Mouse (Mus musculus) hindbrain, postnatal 0 days (tissue): ENCODE measurements around the gene Onecut3. TPM values are rescaled to one million over a fixed set of nuclear protein-coding genes. Genes with fewer than 3 reads are reported as not detected.

Experiments
- ATAC-seq: fragments of 200-750 bp; cut with Nextera tagmentation; 2 replicates; pipeline ENCODE4 v1.8.0; 2017; ENCODE audit warnings: mild to moderate bottlenecking, moderate TSS enrichment, moderate library complexity
- DNase-seq: peaks from one replicate; pipeline ENCODE4 v3.0.0-alpha.2; 2015; ENCODE audit warnings: low spot score
- H3K27ac ChIP-seq: fragments of 300-500 bp; sonication (generic); 2 replicates; pipeline ENCODE4 v1.5.1; 2014; ENCODE audit warnings: mild to moderate bottlenecking
- H3K27me3 ChIP-seq: fragments of 300-500 bp; sonication (generic); 2 replicates; pipeline ENCODE4 v1.6.1; 2014; ENCODE audit warnings: low read length, mixed read lengths; ENCODE audit not compliant: insufficient read depth
- H3K36me3 ChIP-seq: fragments of 300-500 bp; sonication (generic); 2 replicates; pipeline ENCODE4 v1.6.1; 2014; ENCODE audit warnings: low read length, mixed read lengths; ENCODE audit not compliant: insufficient read depth
- H3K4me1 ChIP-seq: fragments of 300-500 bp; sonication (generic); 2 replicates; pipeline ENCODE4 v1.6.1; 2014; ENCODE audit warnings: antibody characterized with exemption, low read length, mixed read lengths; ENCODE audit not compliant: insufficient read depth
- H3K4me2 ChIP-seq: fragments of 300-500 bp; sonication (generic); 2 replicates; pipeline ENCODE4 v1.6.1; 2014; ENCODE audit warnings: low read depth, mild to moderate bottlenecking, low read length, moderate library complexity, mixed read lengths
- H3K4me3 ChIP-seq: fragments of 300-500 bp; sonication (generic); 2 replicates; pipeline ENCODE4 v1.5.1; 2014; ENCODE audit warnings: low read length
- H3K9ac ChIP-seq: fragments of 300-500 bp; sonication (generic); replicated peaks from 2 replicates; pipeline ENCODE4 v1.6.1; 2014; ENCODE audit warnings: mild to moderate bottlenecking, low read length, moderate library complexity, mixed read lengths
- H3K9me3 ChIP-seq: fragments of 300-500 bp; sonication (generic); 2 replicates; pipeline ENCODE4 v1.6.1; 2016; ENCODE audit warnings: low read length, mixed read lengths
- CTCF ChIP-seq: IDR thresholded peaks from 2 replicates; pipeline ENCODE4 v1.5.1; 2016; ENCODE audit warnings: antibody characterized with exemption, control low read depth, low read depth
- WGBS: fragments of 180-500 bp; shearing (Covaris S2); extraction: QIAGEN DNeasy Blood & Tissue Kit; methylation state at CpG from one replicate; pipeline ENCODE4 v1.1.7; 2014; 5-methylcytosine and 5-hydroxymethylcytosine counted together
- polyA plus RNA-seq: library from polyadenylated mRNA; unstranded; fragments of >200 nt; fragmentation: Nextera tagmentation; extraction: Ambion mirVana; gene quantifications from 2 replicates; pipeline ENCODE4 v1.2.1, GENCODE M21; 2015
- total RNA-seq: library from RNA; depleted of rRNA; stranded (reverse); fragments of >200 nt; gene quantifications from 2 replicates; pipeline ENCODE4 v1.2.3, GENCODE M21; 2014; rRNA removed

Gene Onecut3
- total RNA-seq = 2.5 and 5.0 TPM in 2 replicates
- 0.57 and 0.74 TPM in 2 replicates for polyA plus RNA-seq

DNA sequence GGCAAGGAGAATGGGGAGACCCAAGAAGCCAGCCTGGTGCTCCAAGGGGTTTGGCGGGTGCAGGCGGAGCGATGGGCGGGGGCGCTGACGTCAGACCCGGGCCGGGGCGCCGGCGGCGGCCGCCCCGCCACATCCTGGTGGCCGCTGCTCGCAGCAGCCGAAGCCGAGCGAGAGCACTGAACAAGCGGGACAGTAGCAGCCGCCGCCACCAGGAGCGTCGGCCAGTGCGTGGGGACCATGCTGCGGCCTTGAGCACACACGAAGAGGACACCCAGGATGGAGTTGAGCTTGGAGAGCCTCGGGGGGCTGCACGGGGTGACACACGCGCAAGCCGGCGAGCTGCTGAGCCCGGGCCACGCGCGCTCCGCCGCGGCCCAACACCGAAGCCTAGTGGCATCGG lies at the start of gene Onecut3:
TSS of gene Onecut3 (plus strand) at position 104 of the 400 bp plus-strand sequence.
- ATAC-seq (peak; percentile 36), DNase-seq (peak; percentile 38)
- TF ChIP-seq CTCF = no peak; the same call in 1 of the 2 replicates
- WGBS = under 1% methylated on average over 40 of the region's 42 CpGs
- Histone ChIP-seq H3K4me3 (peak within 1 kb of the TSS; percentile 34), H3K27me3 (peaks cover 94% of the 10 kb centered on the region), H3K4me2 (peak within 1 kb of the TSS; percentile 56), H3K27ac (no peak within 1 kb of the TSS), H3K9me3 (no peaks in the 10 kb centered on the region), H3K9ac (peak within 1 kb of the TSS; percentile 17; the same call in 1 of the 2 replicates), H3K36me3 (no peaks in the 10 kb centered on the region), H3K4me1 (peaks cover 12% of the 10 kb centered on the region; the same call in 1 of the 2 replicates)

DNA sequence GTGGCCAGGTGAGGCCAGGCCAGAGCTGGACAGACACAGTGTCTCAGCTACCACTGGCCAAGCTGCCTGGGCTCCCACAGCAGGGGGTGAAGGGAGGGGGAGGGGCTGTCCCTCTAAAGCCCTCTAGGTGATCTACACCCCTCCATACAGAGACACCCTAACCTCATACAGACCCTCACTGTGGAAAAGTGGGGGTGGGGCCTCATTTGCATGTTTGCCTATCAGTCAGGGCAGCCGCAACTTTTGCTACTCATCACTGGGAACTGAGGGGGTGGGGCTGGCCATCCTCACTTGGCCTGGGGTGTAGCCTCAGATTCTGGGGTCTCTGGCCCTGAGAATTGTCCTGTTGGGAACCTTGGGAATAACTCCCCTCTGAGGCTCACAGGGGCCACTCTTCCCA lies 49.6 kb upstream of the Onecut3 start:
- H3K9ac ChIP-seq = no peak overlapping the region
- H3K4me2 ChIP-seq = no peak overlapping the region
- DNase-seq (no peak), ATAC-seq (no peak)
- WGBS = 24% methylated on average over 1 of the region's 1 CpGs
- TF ChIP-seq CTCF = no peak
- no peak overlapping the region for H3K4me3 ChIP-seq
- no peaks in the 10 kb centered on the region for H3K9me3 ChIP-seq
- H3K27me3 ChIP-seq = peaks cover 7% of the 10 kb centered on the region; the same call in 1 of the 2 replicates
- no peak overlapping the region for H3K27ac ChIP-seq
- no peaks in the 10 kb centered on the region for H3K4me1 ChIP-seq
- H3K36me3 ChIP-seq = no peaks in the 10 kb centered on the region

DNA sequence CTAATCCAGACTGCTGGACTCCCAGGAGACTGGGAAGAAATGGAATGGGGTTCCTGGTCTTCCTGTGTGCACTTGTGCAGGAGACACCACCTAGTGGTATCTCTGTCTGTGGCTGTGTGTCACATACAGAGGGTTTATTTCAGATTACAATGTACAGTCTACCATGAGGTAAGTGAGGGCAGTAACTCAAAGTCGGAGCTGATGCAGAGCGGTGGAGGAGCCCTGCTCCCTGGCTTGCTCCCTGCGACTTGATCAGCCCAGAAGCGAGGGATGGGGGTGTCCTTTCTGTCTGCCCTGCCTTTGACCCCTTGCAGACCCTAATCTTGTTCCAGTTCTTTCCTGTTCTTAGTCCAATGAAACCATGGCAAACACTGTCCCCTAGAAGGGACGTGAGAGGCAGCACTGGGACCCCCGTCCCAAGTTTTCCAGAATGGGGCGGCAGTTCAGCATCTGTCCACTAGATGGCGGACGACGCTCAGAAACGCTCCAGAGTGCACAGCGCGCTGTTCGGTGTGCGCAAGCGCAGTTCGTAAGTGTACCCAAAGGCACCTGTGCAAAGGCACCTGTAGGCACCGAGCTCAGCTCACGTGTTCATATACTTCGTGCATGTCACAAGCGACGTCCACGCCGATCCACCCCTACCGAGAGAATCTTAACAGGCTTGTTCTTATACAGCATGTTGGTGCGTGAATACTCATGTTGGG lies 48.6 kb upstream of the Onecut3 start:
- Histone ChIP-seq H3K9me3 (no peaks in the 10 kb centered on the region), H3K4me3 (no peak overlapping the region), H3K36me3 (no peaks in the 10 kb centered on the region), H3K27ac (no peak overlapping the region), H3K4me1 (no peaks in the 10 kb centered on the region), H3K9ac (no peak overlapping the region), H3K4me2 (peak overlapping the region; percentile 25; the same call in 1 of the 2 replicates), H3K27me3 (peaks cover 7% of the 10 kb centered on the region; the same call in 1 of the 2 replicates)
- ATAC-seq (peak; percentile 89), DNase-seq (peak; percentile 92)
- peak; percentile 99 for TF ChIP-seq CTCF
- 7% methylated on average over 26 of the region's 26 CpGs for WGBS

DNA sequence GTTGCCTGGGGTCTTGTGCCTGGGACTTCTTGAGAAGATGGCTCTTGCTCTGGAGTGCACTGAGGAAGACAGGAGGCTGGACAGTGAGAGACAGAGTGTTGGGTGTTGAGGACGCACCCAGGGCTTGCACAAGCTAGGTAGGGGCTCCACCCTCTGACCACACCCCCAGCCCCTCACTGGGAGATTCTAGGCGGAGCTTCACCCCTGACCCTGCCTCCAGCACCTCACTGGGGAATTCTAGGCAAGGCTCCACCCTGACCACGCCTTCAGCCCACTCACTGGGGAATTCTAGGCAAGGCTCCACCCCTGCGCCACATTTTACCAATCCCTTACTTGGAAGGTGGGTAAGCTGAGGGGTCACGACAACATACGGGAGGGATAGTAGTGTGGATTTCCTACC lies 44.0 kb upstream of the Onecut3 start:
- peaks cover 7% of the 10 kb centered on the region; the same call in 1 of the 2 replicates for H3K27me3 ChIP-seq
- WGBS = 5% methylated on average over 6 of the region's 6 CpGs
- no peak for TF ChIP-seq CTCF
- H3K9me3 ChIP-seq = no peaks in the 10 kb centered on the region
- DNase-seq (no peak), ATAC-seq (no peak)
- no peak overlapping the region for H3K4me2 ChIP-seq
- no peak overlapping the region for H3K27ac ChIP-seq
- no peaks in the 10 kb centered on the region for H3K4me1 ChIP-seq
- H3K4me3 ChIP-seq = no peak overlapping the region
- no peaks in the 10 kb centered on the region for H3K36me3 ChIP-seq
- no peak overlapping the region for H3K9ac ChIP-seq

DNA sequence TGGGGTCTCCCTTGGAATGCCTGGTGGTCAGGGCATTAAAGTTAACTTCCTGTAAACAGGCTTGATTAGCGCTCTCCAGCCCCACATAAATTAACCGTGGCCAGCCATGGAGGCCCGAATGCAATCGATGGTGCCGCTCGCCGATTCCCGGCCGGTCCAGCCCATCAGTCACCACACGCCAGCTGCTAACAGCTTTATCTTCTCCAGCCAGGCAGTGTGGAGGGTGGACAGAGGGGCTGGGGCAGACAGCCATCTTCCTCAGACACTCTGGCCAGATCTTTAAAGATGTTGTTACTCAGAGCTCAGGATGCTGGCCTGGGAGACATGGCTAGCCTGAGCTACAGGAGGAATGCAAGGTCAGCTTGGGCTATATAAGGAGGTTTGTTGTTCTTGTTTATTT lies 41.0 kb upstream of the Onecut3 start:
- TF ChIP-seq CTCF = no peak
- H3K27ac ChIP-seq = no peak overlapping the region

DNA sequence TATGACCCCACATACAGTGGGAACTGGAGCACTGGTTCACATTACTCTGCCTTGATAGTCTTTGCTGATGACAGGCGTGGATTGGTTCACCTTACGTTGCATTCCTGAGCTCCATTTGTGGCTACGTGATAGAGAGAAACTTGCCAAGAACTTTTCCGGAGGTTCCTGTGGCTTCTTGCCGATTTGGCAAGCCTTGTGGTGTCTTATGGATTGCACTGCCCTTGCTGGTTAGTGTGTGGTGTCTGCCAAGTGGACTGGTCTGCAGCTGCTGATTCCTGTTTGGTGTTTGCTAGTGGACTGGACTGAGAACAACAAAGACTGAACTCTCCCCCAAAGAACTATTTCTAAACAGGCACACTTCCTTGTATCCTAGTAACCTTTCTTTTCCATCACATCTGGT lies 39.9 kb upstream of the Onecut3 start:
- WGBS = 84% methylated on average over 5 of the region's 5 CpGs
- Histone ChIP-seq H3K27ac (no peak overlapping the region), H3K4me3 (no peak overlapping the region), H3K36me3 (no peaks in the 10 kb centered on the region), H3K4me1 (peaks cover 3% of the 10 kb centered on the region; the same call in 1 of the 2 replicates), H3K9ac (no peak overlapping the region), H3K9me3 (no peaks in the 10 kb centered on the region), H3K27me3 (no peaks in the 10 kb centered on the region), H3K4me2 (no peak overlapping the region)
- TF ChIP-seq CTCF = no peak
- DNase-seq (no peak), ATAC-seq (no peak)

More for the DNA sequence above, 41.0 kb upstream of the Onecut3 start:
- H3K9ac ChIP-seq = no peak overlapping the region
- DNase-seq = no peak
- H3K4me3 ChIP-seq = no peak overlapping the region
- no peak overlapping the region for H3K4me2 ChIP-seq
- no peak for ATAC-seq
- H3K9me3 ChIP-seq = no peaks in the 10 kb centered on the region
- no peaks in the 10 kb centered on the region; the same call in 1 of the 2 replicates for H3K4me1 ChIP-seq
- H3K36me3 ChIP-seq = no peaks in the 10 kb centered on the region
- no peaks in the 10 kb centered on the region for H3K27me3 ChIP-seq
- WGBS = 63% methylated on average over 10 of the region's 10 CpGs

DNA sequence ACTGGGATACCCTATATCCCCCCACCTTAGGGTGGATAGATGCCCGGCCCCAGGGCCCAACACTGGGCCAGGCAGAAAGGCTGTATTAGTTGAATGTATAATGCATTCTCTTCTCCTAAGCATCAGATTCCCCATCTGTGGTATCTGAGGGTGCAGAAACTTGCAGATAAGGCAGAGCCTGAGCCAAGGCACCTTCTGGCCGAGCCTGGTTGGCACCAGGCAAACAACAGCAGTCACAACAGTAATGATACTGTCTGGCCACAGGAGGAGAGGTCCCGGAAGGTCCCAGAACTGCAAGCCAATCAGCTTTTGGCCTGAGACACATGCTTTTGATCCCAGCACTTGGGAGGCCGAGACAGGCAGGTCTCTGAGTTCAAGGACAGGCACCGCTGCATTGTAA lies 38.9 kb upstream of the Onecut3 start:
- H3K36me3 ChIP-seq = no peaks in the 10 kb centered on the region
- H3K27me3 ChIP-seq = no peaks in the 10 kb centered on the region
- no peaks in the 10 kb centered on the region for H3K9me3 ChIP-seq
- no peak for ATAC-seq
- no peak overlapping the region for H3K27ac ChIP-seq
- no peak overlapping the region for H3K4me2 ChIP-seq
- no peak for TF ChIP-seq CTCF
- H3K9ac ChIP-seq = no peak overlapping the region
- DNase-seq = no peak
- peaks cover 3% of the 10 kb centered on the region; the same call in 1 of the 2 replicates for H3K4me1 ChIP-seq
- no peak overlapping the region for H3K4me3 ChIP-seq
- WGBS = 81% methylated on average over 5 of the region's 5 CpGs
